Mouse (Mus musculus): Measurements from ENCODE around the gene Map1b. TPM values are rescaled to one million over a fixed set of nuclear protein-coding genes. Genes with fewer than 3 reads are reported as not detected.

Gene Map1b
- polyA plus RNA-seq, 1 experiment from 2014 or later: 31.2 TPM

GRCm38 (mm10) chr13:99558216-99558906 is 42.0 kb upstream of the Map1b start:
- no peaks in the 10 kb centered on the region for H3K36me3 ChIP-seq (ENCODE audit: insufficient read depth, low read length)
- H3K4me3 ChIP-seq (ENCODE audit: low read depth, low read length): no peak overlapping the region
- ATAC-seq (no peak), DNase-seq (ENCODE audit: low spot score) (no peak)
- no peaks in the 10 kb centered on the region for H3K4me1 ChIP-seq (ENCODE audit: insufficient read depth, low read depth, low read length)
- TF ChIP-seq EP300 (IDR thresholded peaks at IDR 0.05): no peak
- no peak for TF ChIP-seq CTCF (IDR thresholded peaks at IDR 0.05)
- WGBS: 62% methylated on average over 12 of the region's 12 CpGs
- H3K4me2 ChIP-seq (replicated peaks; ENCODE audit: low read depth, low read length): no peak overlapping the region
- no peaks in the 10 kb centered on the region for H3K9me3 ChIP-seq (ENCODE audit: low read length)
- no peak overlapping the region for H3K9ac ChIP-seq (replicated peaks; ENCODE audit: low read depth)
- H3K27ac ChIP-seq (ENCODE audit: low read length): no peak overlapping the region
- H3K27me3 ChIP-seq (replicated peaks; ENCODE audit: insufficient read depth, low read length): no peaks in the 10 kb centered on the region

GRCm38 (mm10) chr13:99557813-99558212 is 41.5 kb upstream of the Map1b start:
- WGBS: 57% methylated on average over 15 of the region's 15 CpGs
- Histone ChIP-seq H3K4me3 (ENCODE audit: low read depth, low read length) (no peak overlapping the region), H3K9me3 (ENCODE audit: low read length) (no peaks in the 10 kb centered on the region), H3K9ac (replicated peaks; ENCODE audit: low read depth) (no peak overlapping the region), H3K27me3 (replicated peaks; ENCODE audit: insufficient read depth, low read length) (no peaks in the 10 kb centered on the region), H3K36me3 (ENCODE audit: insufficient read depth, low read length) (no peaks in the 10 kb centered on the region), H3K4me2 (replicated peaks; ENCODE audit: low read depth, low read length) (no peak overlapping the region), H3K27ac (ENCODE audit: low read length) (no peak overlapping the region), H3K4me1 (ENCODE audit: insufficient read depth, low read depth, low read length) (no peaks in the 10 kb centered on the region)
- DNase-seq (ENCODE audit: low spot score): no peak
- no peak for ATAC-seq
- TF ChIP-seq CTCF (IDR thresholded peaks at IDR 0.05) (no peak), EP300 (IDR thresholded peaks at IDR 0.05) (no peak)

GRCm38 (mm10) chr13:99557331-99557730 is 41.0 kb upstream of the Map1b start:
- 81% methylated on average over 5 of the region's 5 CpGs for WGBS
- Histone ChIP-seq H3K27ac (ENCODE audit: low read length) (no peak overlapping the region), H3K4me2 (replicated peaks; ENCODE audit: low read depth, low read length) (no peak overlapping the region), H3K4me3 (ENCODE audit: low read depth, low read length) (no peak overlapping the region), H3K36me3 (ENCODE audit: insufficient read depth, low read length) (no peaks in the 10 kb centered on the region), H3K27me3 (replicated peaks; ENCODE audit: insufficient read depth, low read length) (no peaks in the 10 kb centered on the region), H3K9me3 (ENCODE audit: low read length) (no peaks in the 10 kb centered on the region), H3K4me1 (ENCODE audit: insufficient read depth, low read depth, low read length) (no peaks in the 10 kb centered on the region), H3K9ac (replicated peaks; ENCODE audit: low read depth) (no peak overlapping the region)
- no peak for TF ChIP-seq EP300 (IDR thresholded peaks at IDR 0.05)
- DNase-seq (ENCODE audit: low spot score) (no peak), ATAC-seq (no peak)

- no peak overlapping the region for H3K4me3 ChIP-seq (ENCODE audit: low read depth, low read length)
- TF ChIP-seq CTCF (IDR thresholded peaks at IDR 0.05) (no peak), EP300 (IDR thresholded peaks at IDR 0.05) (no peak)
- no peaks in the 10 kb centered on the region for H3K9me3 ChIP-seq (ENCODE audit: low read length)
- H3K27ac ChIP-seq (ENCODE audit: low read length): no peak overlapping the region
- no peaks in the 10 kb centered on the region for H3K27me3 ChIP-seq (replicated peaks; ENCODE audit: insufficient read depth, low read length)
- no peak overlapping the region for H3K4me2 ChIP-seq (replicated peaks; ENCODE audit: low read depth, low read length)
- WGBS: 27% methylated on average over 8 of the region's 8 CpGs
- H3K4me1 ChIP-seq (ENCODE audit: insufficient read depth, low read depth, low read length): no peaks in the 10 kb centered on the region
- no peak for DNase-seq (ENCODE audit: low spot score)
- H3K36me3 ChIP-seq (ENCODE audit: insufficient read depth, low read length): no peaks in the 10 kb centered on the region
- H3K9ac ChIP-seq (replicated peaks; ENCODE audit: low read depth): no peak overlapping the region
- ATAC-seq: no peak
Observed at GRCm38 (mm10) chr13:99554960-99555359, 38.6 kb upstream of the Map1b start.

GRCm38 (mm10) chr13:99554466-99554865 is 38.1 kb upstream of the Map1b start:
- no peak for ATAC-seq
- Histone ChIP-seq H3K9ac (replicated peaks; ENCODE audit: low read depth) (no peak overlapping the region), H3K27me3 (replicated peaks; ENCODE audit: insufficient read depth, low read length) (no peaks in the 10 kb centered on the region), H3K27ac (ENCODE audit: low read length) (no peak overlapping the region), H3K4me1 (ENCODE audit: insufficient read depth, low read depth, low read length) (no peaks in the 10 kb centered on the region), H3K36me3 (ENCODE audit: insufficient read depth, low read length) (no peaks in the 10 kb centered on the region), H3K9me3 (ENCODE audit: low read length) (no peaks in the 10 kb centered on the region), H3K4me2 (replicated peaks; ENCODE audit: low read depth, low read length) (no peak overlapping the region), H3K4me3 (ENCODE audit: low read depth, low read length) (no peak overlapping the region)
- WGBS: 74% methylated on average over 6 of the region's 6 CpGs
- DNase-seq (ENCODE audit: low spot score): no peak
- TF ChIP-seq EP300 (IDR thresholded peaks at IDR 0.05): no peak
- TF ChIP-seq CTCF (IDR thresholded peaks at IDR 0.05): no peak

- H3K27me3 ChIP-seq (replicated peaks; ENCODE audit: insufficient read depth, low read length): no peaks in the 10 kb centered on the region
- no peak for ATAC-seq
- DNase-seq (ENCODE audit: low spot score): no peak
- H3K4me3 ChIP-seq (ENCODE audit: low read depth, low read length): no peak overlapping the region
- H3K9me3 ChIP-seq (ENCODE audit: low read length): no peaks in the 10 kb centered on the region
- no peak overlapping the region for H3K9ac ChIP-seq (replicated peaks; ENCODE audit: low read depth)
- no peak overlapping the region for H3K4me2 ChIP-seq (replicated peaks; ENCODE audit: low read depth, low read length)
- H3K27ac ChIP-seq (ENCODE audit: low read length): no peak overlapping the region
- H3K4me1 ChIP-seq (ENCODE audit: insufficient read depth, low read depth, low read length): no peaks in the 10 kb centered on the region
- no peaks in the 10 kb centered on the region for H3K36me3 ChIP-seq (ENCODE audit: insufficient read depth, low read length)
- 89% methylated on average over 4 of the region's 4 CpGs for WGBS
- no peak for TF ChIP-seq EP300 (IDR thresholded peaks at IDR 0.05)
- no peak for TF ChIP-seq CTCF (IDR thresholded peaks at IDR 0.05)
Observed at GRCm38 (mm10) chr13:99552381-99552780, 36.0 kb upstream of the Map1b start.

Data from lung, postnatal 0 days (tissue).